Mouse (Mus musculus): ENCODE data around the gene Lrrk1.

DNA sequence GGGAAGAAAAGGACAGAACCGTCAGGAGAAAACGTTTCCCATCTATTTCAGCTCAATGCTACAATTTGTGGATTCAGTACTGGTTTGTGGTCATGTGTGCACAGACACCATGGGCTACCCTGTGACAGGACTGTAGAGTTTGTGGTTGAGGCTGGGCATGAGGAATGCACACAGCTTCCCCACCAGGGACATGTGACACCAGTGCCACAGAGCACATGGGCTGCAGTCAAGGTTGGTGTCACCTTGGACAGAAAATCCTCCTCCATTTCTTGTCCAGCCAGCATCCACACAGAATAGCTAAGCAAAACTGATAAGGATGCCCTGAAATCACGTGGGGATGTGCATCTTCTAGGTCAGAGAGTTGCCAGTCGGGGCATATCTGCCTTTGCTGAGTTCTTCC, 16.7 kb upstream of the Lrrk1 start:
- TF ChIP-seq CTCF (IDR thresholded peaks at IDR 0.05; ENCODE audit: insufficient read depth, low read depth, low read length) (no peak), POLR2A (IDR thresholded peaks at IDR 0.05; ENCODE audit: insufficient read depth, low read depth, low read length) (no peak)
